Mouse (Mus musculus) ES-Bruce4 (cell line): ENCODE measurements around the gene Arhgap10. TPM values are rescaled to one million over a fixed set of nuclear protein-coding genes. Genes with fewer than 3 reads are reported as not detected.

ENCODE experiments used
- H3K27ac ChIP-seq: 2 replicates; pipeline ENCODE4 v1.5.1; 2012; ENCODE audit warnings: low read length, inconsistent platforms; ENCODE audit not compliant: insufficient read depth
- H3K27me3 ChIP-seq: 2 replicates; pipeline ENCODE4 v1.6.1; 2012; ENCODE audit warnings: mild to moderate bottlenecking, low read length, inconsistent platforms; ENCODE audit not compliant: control insufficient read depth, poor library complexity, insufficient read depth, severe bottlenecking
- H3K36me3 ChIP-seq: 2 replicates; pipeline ENCODE4 v1.6.1; 2012; ENCODE audit warnings: inconsistent platforms, mild to moderate bottlenecking, low read length, moderate library complexity; ENCODE audit not compliant: control insufficient read depth, poor library complexity, insufficient read depth, severe bottlenecking
- H3K4me1 ChIP-seq: one replicate; pipeline ENCODE4 v1.8.1; 2011; ENCODE audit warnings: low read length; ENCODE audit not compliant: control insufficient read depth, insufficient read depth
- H3K4me3 ChIP-seq: 2 replicates; pipeline ENCODE4 v1.5.1; 2011; ENCODE audit warnings: low read depth, mild to moderate bottlenecking, low read length
- H3K9ac ChIP-seq: 2 replicates; pipeline ENCODE4 v1.6.1; 2012; ENCODE audit warnings: low read depth, mild to moderate bottlenecking, inconsistent platforms; ENCODE audit not compliant: poor library complexity, severe bottlenecking
- H3K9me3 ChIP-seq: replicated peaks from 2 replicates; pipeline ENCODE4 v1.6.1; 2012; ENCODE audit warnings: mild to moderate bottlenecking, low read length, inconsistent platforms; ENCODE audit not compliant: control insufficient read depth, poor library complexity, insufficient read depth, severe bottlenecking
- CTCF ChIP-seq: IDR thresholded peaks from one replicate; pipeline ENCODE4 v1.8.1; 2011; ENCODE audit warnings: low read depth, low read length
- EP300 ChIP-seq: IDR thresholded peaks from 2 replicates; pipeline ENCODE4 v1.6.1; 2011; ENCODE audit warnings: low read depth, low read length; ENCODE audit not compliant: insufficient read depth
- POLR2A ChIP-seq: IDR thresholded peaks from one replicate; pipeline ENCODE4 v1.8.1; 2011; ENCODE audit warnings: low read length; ENCODE audit not compliant: insufficient read depth
- polyA plus RNA-seq: library from polyadenylated mRNA; stranded (reverse); fragments of >200 nt; gene quantifications from 2 replicates; pipeline ENCODE4 v1.2.4, GENCODE M21; 2011; ENCODE audit warnings: low read depth; ENCODE audit not compliant: missing spikeins, insufficient read depth, insufficient read length

The Arhgap10 gene
- polyA plus RNA-seq, 1 experiment = 26.0 TPM

- no peak overlapping the region for H3K27ac ChIP-seq
- no peak for TF ChIP-seq POLR2A
- TF ChIP-seq CTCF = no peak
- no peak for TF ChIP-seq EP300
- H3K9ac ChIP-seq = no peak overlapping the region
- H3K27me3 ChIP-seq = no peaks in the 10 kb centered on the region
- no peaks in the 10 kb centered on the region for H3K4me1 ChIP-seq
- 0 out of 2 replicates have a peak, but pooled peaks cover 8% of the 10 kb centered on the region for H3K9me3 ChIP-seq
- H3K36me3 ChIP-seq = no peaks in the 10 kb centered on the region
- no peak overlapping the region for H3K4me3 ChIP-seq
Measured at GRCm38 (mm10) chr8:77459696-77460095, 58.1 kb downstream of the Arhgap10 start.

GRCm38 (mm10) chr8:77458575-77458974 is 59.2 kb downstream of the Arhgap10 start:
- Histone ChIP-seq H3K36me3 (no peaks in the 10 kb centered on the region), H3K27ac (no peak overlapping the region), H3K4me3 (no peak overlapping the region), H3K4me1 (no peaks in the 10 kb centered on the region), H3K9me3 (peaks cover 17% of the 10 kb centered on the region), H3K9ac (no peak overlapping the region), H3K27me3 (no peaks in the 10 kb centered on the region)
- TF ChIP-seq CTCF = no peak
- TF ChIP-seq POLR2A = no peak
- TF ChIP-seq EP300 = no peak

GRCm38 (mm10) chr8:77456263-77456662 is 61.5 kb downstream of the Arhgap10 start:
- Histone ChIP-seq H3K9ac (no peak overlapping the region), H3K27me3 (no peaks in the 10 kb centered on the region), H3K27ac (no peak overlapping the region), H3K4me1 (no peaks in the 10 kb centered on the region), H3K36me3 (no peaks in the 10 kb centered on the region), H3K4me3 (no peak overlapping the region), H3K9me3 (peaks cover 37% of the 10 kb centered on the region)
- TF ChIP-seq EP300 = no peak
- TF ChIP-seq POLR2A = no peak

- Histone ChIP-seq H3K36me3 (peaks cover 9% of the 10 kb centered on the region), H3K4me3 (no peak overlapping the region), H3K27ac (no peak overlapping the region), H3K9me3 (peaks cover 59% of the 10 kb centered on the region), H3K27me3 (no peaks in the 10 kb centered on the region), H3K9ac (no peak overlapping the region), H3K4me1 (no peaks in the 10 kb centered on the region)
- no peak for TF ChIP-seq CTCF
- TF ChIP-seq POLR2A = no peak
- TF ChIP-seq EP300 = no peak
Measured at GRCm38 (mm10) chr8:77453836-77454235, 63.9 kb downstream of the Arhgap10 start.

GRCm38 (mm10) chr8:77451466-77452382 is 66.0 kb downstream of the Arhgap10 start:
- H3K4me1 ChIP-seq = no peaks in the 10 kb centered on the region
- TF ChIP-seq EP300 (no peak), POLR2A (no peak), CTCF (no peak)
- no peak overlapping the region for H3K4me3 ChIP-seq
- H3K27ac ChIP-seq = no peak overlapping the region
- no peaks in the 10 kb centered on the region for H3K27me3 ChIP-seq
- peaks cover 78% of the 10 kb centered on the region for H3K9me3 ChIP-seq
- H3K9ac ChIP-seq = no peak overlapping the region
- H3K36me3 ChIP-seq = peaks cover 11% of the 10 kb centered on the region

GRCm38 (mm10) chr8:77451052-77451451 is 66.7 kb downstream of the Arhgap10 start:
- no peak overlapping the region for H3K9ac ChIP-seq
- H3K27ac ChIP-seq = no peak overlapping the region
- H3K36me3 ChIP-seq = peaks cover 11% of the 10 kb centered on the region
- no peak overlapping the region for H3K4me3 ChIP-seq
- no peaks in the 10 kb centered on the region for H3K27me3 ChIP-seq
- no peaks in the 10 kb centered on the region for H3K4me1 ChIP-seq
- TF ChIP-seq POLR2A (no peak), EP300 (no peak), CTCF (no peak)
- H3K9me3 ChIP-seq = peaks cover 84% of the 10 kb centered on the region
